Mouse (Mus musculus) C2C12 (cell line): ENCODE data around the gene C130079G13Rik.

Experiments
- CEBPB ChIP-seq: IDR thresholded peaks from one replicate; pipeline ENCODE4 v1.6.1; 2011; ENCODE audit warnings: low read depth, mild to moderate bottlenecking, control low read depth, moderate library complexity
- CTCF ChIP-seq: IDR thresholded peaks from one replicate; pipeline ENCODE4 v1.5.1; 2011; ENCODE audit not compliant: control insufficient read depth, insufficient read depth, insufficient read length
- FOSL1 ChIP-seq: IDR thresholded peaks from one replicate; pipeline ENCODE4 v1.8.0; 2011; ENCODE audit warnings: mild to moderate bottlenecking, low read length; ENCODE audit not compliant: poor library complexity, insufficient read depth, severe bottlenecking
- MAX ChIP-seq: IDR thresholded peaks from one replicate; pipeline ENCODE4 v1.6.1; 2011; ENCODE audit warnings: mild to moderate bottlenecking, control low read depth
- MYOD1 ChIP-seq: IDR thresholded peaks from one replicate; pipeline ENCODE4 v1.6.1; 2011; ENCODE audit warnings: low read depth; ENCODE audit not compliant: control insufficient read depth, insufficient read length
- MYOG ChIP-seq: IDR thresholded peaks from one replicate; pipeline ENCODE4 v1.6.1; 2011; ENCODE audit not compliant: control insufficient read depth, insufficient read length; ENCODE audit errors: extremely low read depth
- USF1 ChIP-seq: IDR thresholded peaks from one replicate; pipeline ENCODE4 v1.6.1; 2011; ENCODE audit warnings: low read depth, mild to moderate bottlenecking, control low read depth, moderate library complexity

- no peak for TF ChIP-seq CTCF
- no peak for TF ChIP-seq MYOD1
- TF ChIP-seq USF1 = no peak
- TF ChIP-seq MAX = no peak
- TF ChIP-seq MYOG = no peak
- TF ChIP-seq CEBPB = no peak
- no peak for TF ChIP-seq FOSL1
These were observed 45.9 kb downstream of the C130079G13Rik start for GRCm38 (mm10) chr3:59970891-59971290.
